Mouse (Mus musculus): Measurements from ENCODE around the gene Gm37240. TPM values are rescaled to one million over a fixed set of nuclear protein-coding genes. Genes with fewer than 3 reads are reported as not detected.
A peak's percentile ranks its signal among the peaks of the same experiment; 100 is the strongest.

The Gm37240 gene
- total RNA-seq, 2 experiments from 2014 or later: 0.27 to 1.1 TPM

DNA sequence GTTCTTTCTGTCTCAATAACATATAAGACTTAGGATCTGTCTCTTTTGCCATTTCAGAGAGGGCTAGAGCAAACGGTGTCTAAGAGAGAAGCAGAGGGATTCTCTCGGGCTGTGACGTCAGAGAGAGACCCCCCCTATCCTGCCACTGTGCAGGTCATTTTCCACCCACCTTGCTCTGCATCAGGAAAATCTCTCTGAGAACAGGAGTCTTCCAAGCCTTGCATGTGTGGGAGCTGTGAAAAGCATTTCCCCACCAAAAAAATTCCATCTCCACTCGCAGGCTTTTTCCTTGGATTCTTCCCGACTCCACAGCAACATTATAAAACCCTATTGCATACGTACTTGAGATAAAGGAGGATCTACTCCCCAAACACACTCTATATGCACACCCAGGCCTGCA is 572.4 kb downstream of the Gm37240 start:
- DNase-seq (ENCODE audit: extremely low spot score in 1 of 2, low spot score in 2 of 2): peak; percentile 39 to 50
- intact Hi-C loops (cut with DNase I): loop anchor here (2.0 to 10.0 kb wide), 3 partner anchors 26 to 360 kb away; no protein-coding TSS in a partner anchor

GRCm38 (mm10) chr3:85313646-85314255 is 573.6 kb downstream of the Gm37240 start:
- intact Hi-C loops (cut with DNase I): loop anchor here (2.0 to 10.0 kb wide), 3 partner anchors 27 to 359 kb away; no protein-coding TSS in a partner anchor
- no peak for DNase-seq (ENCODE audit: extremely low spot score in 1 of 2, low spot score in 2 of 2)
- Histone ChIP-seq H3K4me3 (no peak overlapping the region), H3K27ac (peak overlapping the region; percentile 88)
- TF ChIP-seq CTCF (IDR thresholded peaks at IDR 0.05): no peak

More for the DNA sequence above, 572.4 kb downstream of the Gm37240 start:
- Histone ChIP-seq H3K4me3 (no peak overlapping the region), H3K27ac (peak overlapping the region; percentile 88)
- no peak for TF ChIP-seq CTCF (IDR thresholded peaks at IDR 0.05)

GRCm38 (mm10) chr3:85311176-85311575 is 576.1 kb downstream of the Gm37240 start:
- no peak for TF ChIP-seq CTCF (IDR thresholded peaks at IDR 0.05)
- DNase-seq (ENCODE audit: extremely low spot score in 1 of 2, low spot score in 2 of 2): peak in 1 of 2 experiments; percentile 26
- H3K27ac ChIP-seq: peak overlapping the region; percentile 93
- H3K4me3 ChIP-seq: no peak overlapping the region
- intact Hi-C loops (cut with DNase I): loop anchor here (2.0 to 10.0 kb wide), 6 partner anchors 122 to 356 kb away; no protein-coding TSS in a partner anchor

GRCm38 (mm10) chr3:85310401-85310989 is 576.8 kb downstream of the Gm37240 start:
- peak; percentile 51 to 69 for DNase-seq (ENCODE audit: extremely low spot score in 1 of 2, low spot score in 2 of 2)
- no peak overlapping the region for H3K4me3 ChIP-seq
- H3K27ac ChIP-seq: peak overlapping the region; percentile 93
- intact Hi-C loops (cut with DNase I): loop anchor here (1.0 to 10.0 kb wide), 12 partner anchors 45 to 356 kb away; no protein-coding TSS in a partner anchor
- no peak for TF ChIP-seq CTCF (IDR thresholded peaks at IDR 0.05)

- Histone ChIP-seq H3K4me3 (no peak overlapping the region), H3K27ac (peak overlapping the region; percentile 91)
- TF ChIP-seq CTCF (IDR thresholded peaks at IDR 0.05): no peak
- DNase-seq (ENCODE audit: extremely low spot score in 1 of 2, low spot score in 2 of 2): peak in 1 of 2 experiments; percentile 36
- intact Hi-C loops (cut with DNase I): loop anchor here (1.0 kb wide), 1 partner anchor 14 kb away; no protein-coding TSS in a partner anchor
These were observed 578.1 kb downstream of the Gm37240 start for GRCm38 (mm10) chr3:85309168-85309567.

- intact Hi-C loops (cut with DNase I): loop anchor here (1.0 kb wide), 1 partner anchor 13 kb away; no protein-coding TSS in a partner anchor
- DNase-seq (ENCODE audit: extremely low spot score in 1 of 2, low spot score in 2 of 2): peak in 1 of 2 experiments; percentile 38
- H3K4me3 ChIP-seq: no peak overlapping the region
- H3K27ac ChIP-seq: peak overlapping the region; percentile 91
- TF ChIP-seq CTCF (IDR thresholded peaks at IDR 0.05): no peak
These were observed 578.6 kb downstream of the Gm37240 start for GRCm38 (mm10) chr3:85308706-85309105.

DNA sequence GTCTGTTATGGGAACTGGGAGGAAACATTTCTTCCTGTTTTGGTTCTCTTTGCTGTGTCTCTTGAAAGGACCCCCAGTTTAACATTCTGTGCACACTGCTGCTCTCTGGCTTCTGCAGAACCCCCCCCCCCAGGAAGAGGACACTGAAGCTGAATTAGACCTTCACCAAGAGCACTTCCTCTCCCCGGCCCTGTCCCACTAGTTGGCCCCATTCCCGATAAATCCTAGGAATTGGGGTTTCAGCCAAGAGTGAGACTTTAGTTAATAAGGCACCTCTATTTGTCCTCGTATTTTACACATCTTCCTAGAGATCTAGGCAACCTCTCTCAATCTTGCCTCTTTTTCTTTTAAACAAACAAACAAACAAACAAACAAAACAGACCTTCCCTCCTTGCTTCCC is 585.5 kb downstream of the Gm37240 start:
- DNase-seq (ENCODE audit: extremely low spot score in 1 of 2, low spot score in 2 of 2): no peak
- intact Hi-C loops (cut with DNase I): no loop called here
- no peak overlapping the region for H3K4me3 ChIP-seq
- no peak for TF ChIP-seq CTCF (IDR thresholded peaks at IDR 0.05)
- no peak overlapping the region for H3K27ac ChIP-seq

DNA sequence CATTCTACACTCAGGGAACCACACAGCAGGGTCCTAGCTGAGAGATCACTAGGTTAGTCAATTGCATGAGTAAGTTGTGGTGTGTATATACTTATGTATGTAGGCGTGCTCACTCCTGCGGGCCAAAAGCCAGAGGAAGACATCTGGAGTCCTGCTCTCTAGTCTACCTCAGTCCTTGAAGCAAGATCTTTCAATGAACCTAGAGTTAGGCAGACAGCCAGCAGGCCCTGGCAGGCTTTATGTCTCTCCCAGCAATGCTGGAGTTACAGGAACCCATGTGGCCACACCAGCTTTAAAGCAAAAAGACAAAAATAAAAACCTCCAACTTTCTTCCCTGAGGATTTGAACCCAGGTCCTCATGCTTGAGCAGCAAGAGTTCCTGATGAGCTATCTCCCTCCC is 586.0 kb downstream of the Gm37240 start:
- no peak for DNase-seq (ENCODE audit: extremely low spot score in 1 of 2, low spot score in 2 of 2)
- no peak overlapping the region for H3K4me3 ChIP-seq
- no peak overlapping the region for H3K27ac ChIP-seq
- TF ChIP-seq CTCF (IDR thresholded peaks at IDR 0.05): no peak
- intact Hi-C loops (cut with DNase I): no loop called here

DNA sequence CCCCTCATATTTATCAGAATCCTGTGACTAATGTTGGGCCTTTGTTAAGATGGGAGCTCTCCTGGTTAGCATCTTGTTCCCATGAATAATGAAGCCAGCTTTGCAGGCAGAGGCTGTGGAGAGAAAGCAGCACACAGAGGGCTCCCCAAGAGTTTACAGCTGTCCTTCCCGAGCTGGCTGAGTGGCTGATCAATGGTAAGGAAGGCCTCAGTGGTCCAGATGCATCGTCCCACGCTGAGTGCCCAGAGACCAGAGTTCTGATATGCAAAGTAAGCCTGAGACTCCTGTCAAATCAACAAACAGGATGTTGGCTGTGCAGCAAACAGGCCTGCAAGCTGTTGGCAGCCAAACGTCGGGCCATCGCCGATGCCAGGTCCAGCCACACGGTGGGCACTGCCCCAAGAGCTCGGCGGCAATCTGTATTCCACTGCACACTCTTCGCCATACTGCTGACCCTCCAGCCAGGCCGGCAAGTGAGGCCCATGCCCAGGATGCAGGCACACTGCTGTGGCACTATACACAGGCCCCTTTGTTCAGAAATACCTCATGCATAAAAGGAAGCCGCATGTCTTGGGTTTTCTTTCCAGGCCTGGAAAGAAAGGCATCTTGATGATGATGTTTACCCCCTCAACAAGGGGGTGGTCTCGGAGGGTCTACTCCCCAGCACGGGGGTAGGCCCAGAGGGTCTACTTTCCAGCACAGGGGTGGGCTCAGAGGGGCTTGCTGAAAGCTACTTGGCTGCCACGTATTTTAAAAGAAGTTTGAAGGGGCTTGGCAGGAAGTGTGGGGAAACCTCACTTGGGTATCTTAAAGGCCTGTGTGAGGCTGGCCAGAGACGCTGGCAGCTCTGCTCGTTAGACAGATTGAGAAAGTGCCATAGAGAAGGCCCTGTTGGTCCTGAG is 587.4 kb downstream of the Gm37240 start:
- TF ChIP-seq CTCF (IDR thresholded peaks at IDR 0.05): no peak; the same call in 1 of the 2 replicates
- peak in 1 of 2 experiments; percentile 40 for DNase-seq (ENCODE audit: extremely low spot score in 1 of 2, low spot score in 2 of 2)
- H3K27ac ChIP-seq: peak overlapping the region; percentile 29; the same call in 1 of the 2 replicates
- H3K4me3 ChIP-seq: no peak overlapping the region
- intact Hi-C loops (cut with DNase I): loop anchor here (5.0 kb wide), 1 partner anchor 153 kb away; no protein-coding TSS in a partner anchor

GRCm38 (mm10) chr3:85295229-85295628 is 592.1 kb downstream of the Gm37240 start:
- intact Hi-C loops (cut with DNase I): loop anchor here (1.0 to 5.0 kb wide), 3 partner anchors 14 to 148 kb away; no protein-coding TSS in a partner anchor
- peak; percentile 35 to 52 for DNase-seq (ENCODE audit: extremely low spot score in 1 of 2, low spot score in 2 of 2)

GRCm38 (mm10) chr3:85287627-85288026 is 599.7 kb downstream of the Gm37240 start:
- DNase-seq (ENCODE audit: extremely low spot score in 1 of 2, low spot score in 2 of 2): no peak
- no peak overlapping the region for H3K4me3 ChIP-seq
- intact Hi-C loops (cut with DNase I): no loop called here
- peak overlapping the region; percentile 30 for H3K27ac ChIP-seq
- no peak for TF ChIP-seq CTCF (IDR thresholded peaks at IDR 0.05)

More at GRCm38 (mm10) chr3:85295229-85295628, 592.1 kb downstream of the Gm37240 start:
- peak overlapping the region; percentile 69 for H3K27ac ChIP-seq
- no peak overlapping the region for H3K4me3 ChIP-seq
- no peak for TF ChIP-seq CTCF (IDR thresholded peaks at IDR 0.05)
